Mouse (Mus musculus): ENCODE results near the gene Clba1. TPM values are rescaled to one million over a fixed set of nuclear protein-coding genes. Genes with fewer than 3 reads are reported as not detected.

Gene Clba1
- polyA plus RNA-seq, 1 experiment from 2014 or later, result 0.71 TPM

- peaks cover 56% of the 10 kb centered on the region for H3K4me1 ChIP-seq (replicated peaks)
- no peaks in the 10 kb centered on the region for H3K27me3 ChIP-seq
- 85% methylated on average over 12 of the region's 12 CpGs for WGBS (ENCODE audit: insufficient replicate concordance)
- no peak overlapping the region for H3K4me3 ChIP-seq (replicated peaks)
- H3K9me3 ChIP-seq (replicated peaks), result no peaks in the 10 kb centered on the region
- no peak overlapping the region for H3K4me2 ChIP-seq
- no peak for ATAC-seq (ENCODE audit: low read depth)
- H3K9ac ChIP-seq, result no peak overlapping the region
- no peak overlapping the region for H3K27ac ChIP-seq
- DNase-seq, result no peak
- peaks cover 93% of the 10 kb centered on the region for H3K36me3 ChIP-seq
Observed at GRCm38 (mm10) chr12:112820401-112820999, 11.8 kb downstream of the Clba1 start.

- Histone ChIP-seq H3K27ac (no peak overlapping the region), H3K4me3 (replicated peaks) (no peak overlapping the region), H3K36me3 (peaks cover 94% of the 10 kb centered on the region), H3K27me3 (no peaks in the 10 kb centered on the region), H3K9ac (no peak overlapping the region), H3K4me1 (replicated peaks) (peaks cover 57% of the 10 kb centered on the region), H3K9me3 (replicated peaks) (no peaks in the 10 kb centered on the region), H3K4me2 (peak overlapping the region; percentile 3; the same call in 1 of the 2 replicates)
- 15% methylated on average over 1 of the region's 1 CpGs for WGBS (ENCODE audit: insufficient replicate concordance)
- no peak for DNase-seq
- peak; percentile 21; the same call in 1 of the 2 replicates for ATAC-seq (ENCODE audit: low read depth)
Observed at GRCm38 (mm10) chr12:112821216-112821615, 12.5 kb downstream of the Clba1 start.

GRCm38 (mm10) chr12:112821974-112822373 lies 13.2 kb downstream of the Clba1 start:
- H3K4me1 ChIP-seq (replicated peaks), result peaks cover 64% of the 10 kb centered on the region
- ATAC-seq (ENCODE audit: low read depth), result no peak; the same call in 1 of the 2 replicates
- no peak for DNase-seq
- peak overlapping the region; percentile 23; the same call in 1 of the 2 replicates for H3K27ac ChIP-seq
- H3K4me3 ChIP-seq (replicated peaks), result no peak overlapping the region
- no peaks in the 10 kb centered on the region for H3K27me3 ChIP-seq
- H3K9me3 ChIP-seq (replicated peaks), result no peaks in the 10 kb centered on the region
- H3K4me2 ChIP-seq, result peak overlapping the region; percentile 3; the same call in 1 of the 2 replicates
- 34% methylated on average over 4 of the region's 4 CpGs for WGBS (ENCODE audit: insufficient replicate concordance)
- H3K9ac ChIP-seq, result no peak overlapping the region
- H3K36me3 ChIP-seq, result peaks cover 94% of the 10 kb centered on the region

GRCm38 (mm10) chr12:112822676-112823075 lies 13.9 kb downstream of the Clba1 start:
- 75% methylated on average over 2 of the region's 2 CpGs for WGBS (ENCODE audit: insufficient replicate concordance)
- H3K27ac ChIP-seq, result no peak overlapping the region
- H3K36me3 ChIP-seq, result peaks cover 94% of the 10 kb centered on the region
- H3K4me3 ChIP-seq (replicated peaks), result no peak overlapping the region
- H3K4me1 ChIP-seq (replicated peaks), result peaks cover 71% of the 10 kb centered on the region
- peak overlapping the region; percentile 13; the same call in 1 of the 2 replicates for H3K4me2 ChIP-seq
- no peaks in the 10 kb centered on the region for H3K9me3 ChIP-seq (replicated peaks)
- H3K9ac ChIP-seq, result no peak overlapping the region
- H3K27me3 ChIP-seq, result no peaks in the 10 kb centered on the region
- ATAC-seq (ENCODE audit: low read depth) (no peak), DNase-seq (no peak)

GRCm38 (mm10) chr12:112823221-112823620 lies 14.5 kb downstream of the Clba1 start:
- DNase-seq (no peak), ATAC-seq (ENCODE audit: low read depth) (no peak)
- no peak overlapping the region for H3K27ac ChIP-seq
- H3K4me3 ChIP-seq (replicated peaks), result no peak overlapping the region
- H3K36me3 ChIP-seq, result peaks cover 92% of the 10 kb centered on the region
- 42% methylated on average over 4 of the region's 4 CpGs for WGBS (ENCODE audit: insufficient replicate concordance)
- peak overlapping the region; percentile 19; the same call in 1 of the 2 replicates for H3K4me2 ChIP-seq
- 0 out of 2 replicates have a peak overlapping the region, but pooled peaks have one; percentile 44 for H3K9ac ChIP-seq
- no peaks in the 10 kb centered on the region for H3K9me3 ChIP-seq (replicated peaks)
- peaks cover 76% of the 10 kb centered on the region for H3K4me1 ChIP-seq (replicated peaks)
- H3K27me3 ChIP-seq, result no peaks in the 10 kb centered on the region

GRCm38 (mm10) chr12:112825901-112826300 lies 17.2 kb downstream of the Clba1 start:
- DNase-seq (no peak), ATAC-seq (ENCODE audit: low read depth) (no peak)
- Histone ChIP-seq H3K9me3 (replicated peaks) (no peaks in the 10 kb centered on the region), H3K36me3 (peaks cover 65% of the 10 kb centered on the region), H3K4me3 (replicated peaks) (peak overlapping the region; percentile 95), H3K4me2 (peak overlapping the region; percentile 83), H3K27me3 (no peaks in the 10 kb centered on the region), H3K4me1 (replicated peaks) (peaks cover 79% of the 10 kb centered on the region), H3K9ac (peak overlapping the region; percentile 93), H3K27ac (0 out of 2 replicates have a peak overlapping the region, but pooled peaks have one; percentile 40)
- 70% methylated on average over 5 of the region's 5 CpGs for WGBS (ENCODE audit: insufficient replicate concordance)

- peak overlapping the region; percentile 95 for H3K4me3 ChIP-seq (replicated peaks)
- peak overlapping the region; percentile 93 for H3K27ac ChIP-seq
- no peak for DNase-seq
- WGBS (ENCODE audit: insufficient replicate concordance), result under 1% methylated on average over 47 of the region's 51 CpGs
- no peaks in the 10 kb centered on the region for H3K9me3 ChIP-seq (replicated peaks)
- H3K4me1 ChIP-seq (replicated peaks), result peaks cover 77% of the 10 kb centered on the region
- H3K27me3 ChIP-seq, result no peaks in the 10 kb centered on the region
- H3K9ac ChIP-seq, result peak overlapping the region; percentile 93
- peak overlapping the region; percentile 83 for H3K4me2 ChIP-seq
- peaks cover 50% of the 10 kb centered on the region for H3K36me3 ChIP-seq
- ATAC-seq (ENCODE audit: low read depth), result peak; percentile 67
Observed at GRCm38 (mm10) chr12:112828501-112829243, 19.9 kb downstream of the Clba1 start.

- Histone ChIP-seq H3K36me3 (peaks cover 43% of the 10 kb centered on the region), H3K9me3 (replicated peaks) (no peaks in the 10 kb centered on the region), H3K27me3 (no peaks in the 10 kb centered on the region), H3K9ac (peak within 1 kb of the TSS; percentile 93), H3K4me2 (peak within 1 kb of the TSS; percentile 83), H3K4me3 (replicated peaks) (peak within 1 kb of the TSS; percentile 95), H3K4me1 (replicated peaks) (peaks cover 74% of the 10 kb centered on the region), H3K27ac (peak within 1 kb of the TSS; percentile 93)
- under 1% methylated on average over 71 of the region's 72 CpGs for WGBS (ENCODE audit: insufficient replicate concordance)
- ATAC-seq (ENCODE audit: low read depth), result peak; percentile 94
- DNase-seq, result peak; percentile 97
Observed at GRCm38 (mm10) chr12:112829244-112829864, 20.6 kb downstream of the Clba1 start, which contains the start of gene Cdca4. Gene Cdca4, minus strand, starts transcription at chr12:112829423.

- 14% methylated on average over 2 of the region's 2 CpGs for WGBS (ENCODE audit: insufficient replicate concordance)
- peak overlapping the region; percentile 80 for H3K9ac ChIP-seq
- peak overlapping the region; percentile 73 for H3K4me3 ChIP-seq (replicated peaks)
- ATAC-seq (ENCODE audit: low read depth) (no peak), DNase-seq (no peak)
- H3K27me3 ChIP-seq, result no peaks in the 10 kb centered on the region
- H3K4me2 ChIP-seq, result peak overlapping the region; percentile 81
- H3K9me3 ChIP-seq (replicated peaks), result no peaks in the 10 kb centered on the region
- peaks cover 66% of the 10 kb centered on the region for H3K4me1 ChIP-seq (replicated peaks)
- H3K27ac ChIP-seq, result peak overlapping the region; percentile 79
- H3K36me3 ChIP-seq, result peaks cover 35% of the 10 kb centered on the region
Observed at GRCm38 (mm10) chr12:112830141-112830540, 21.4 kb downstream of the Clba1 start.

GRCm38 (mm10) chr12:112830570-112830969 lies 21.8 kb downstream of the Clba1 start:
- Histone ChIP-seq H3K36me3 (peaks cover 33% of the 10 kb centered on the region), H3K9me3 (replicated peaks) (no peaks in the 10 kb centered on the region), H3K4me3 (replicated peaks) (peak overlapping the region; percentile 73), H3K27me3 (no peaks in the 10 kb centered on the region), H3K9ac (peak overlapping the region; percentile 80), H3K4me2 (peak overlapping the region; percentile 81), H3K27ac (peak overlapping the region; percentile 79), H3K4me1 (replicated peaks) (peaks cover 62% of the 10 kb centered on the region)
- DNase-seq, result no peak
- no peak for ATAC-seq (ENCODE audit: low read depth)
- WGBS (ENCODE audit: insufficient replicate concordance), result 70% methylated on average over 3 of the region's 3 CpGs

- H3K9ac ChIP-seq, result no peak overlapping the region
- DNase-seq (no peak), ATAC-seq (ENCODE audit: low read depth) (no peak)
- no peak overlapping the region for H3K4me2 ChIP-seq
- peaks cover 44% of the 10 kb centered on the region for H3K4me1 ChIP-seq (replicated peaks)
- H3K27ac ChIP-seq, result no peak overlapping the region
- H3K27me3 ChIP-seq, result no peaks in the 10 kb centered on the region
- H3K36me3 ChIP-seq, result peaks cover 14% of the 10 kb centered on the region
- 71% methylated on average over 5 of the region's 5 CpGs for WGBS (ENCODE audit: insufficient replicate concordance)
- no peak overlapping the region for H3K4me3 ChIP-seq (replicated peaks)
- no peaks in the 10 kb centered on the region for H3K9me3 ChIP-seq (replicated peaks)
Observed at GRCm38 (mm10) chr12:112832411-112832810, 23.7 kb downstream of the Clba1 start.
